Mouse (Mus musculus): ENCODE measurements at regions not wholly inside any gene's neighbourhood (a gene's known extent, or its start where the extent isn't known, plus 50 kb on each side); places are given as distances from the start of the nearest gene placed in this dataset.
A peak's percentile ranks its signal among the peaks of the same experiment; 100 is the strongest.

DNA sequence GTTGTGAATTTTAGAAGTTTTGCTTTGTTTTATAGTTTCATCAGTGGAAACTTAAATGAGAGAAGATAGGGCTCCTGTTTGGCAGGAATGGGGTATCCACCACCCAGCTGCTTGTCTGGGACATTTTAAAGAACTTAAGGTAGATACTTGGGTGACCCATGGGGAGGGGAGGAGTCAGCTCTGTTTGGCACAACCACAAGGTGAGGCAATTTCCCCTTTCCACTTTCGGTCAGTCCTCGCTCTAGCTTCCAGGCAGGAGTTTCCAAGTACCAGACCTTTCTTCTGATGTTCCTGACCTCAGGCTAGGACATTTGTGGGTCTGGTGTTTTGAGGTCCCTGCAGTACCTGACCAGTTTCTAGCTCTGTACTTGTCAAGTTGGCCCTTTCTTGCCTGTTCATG is 142.5 kb upstream of the Atp6ap2 start:
- no peaks in the 10 kb centered on the region for H3K36me3 ChIP-seq
- H3K4me2 ChIP-seq, result no peak overlapping the region
- no peak for ATAC-seq (ENCODE audit: insufficient number of reproducible peaks, insufficient read depth, low FRiP score, low TSS enrichment, low read depth)
- WGBS, result 84% methylated on average over 2 of the region's 2 CpGs
- no peaks in the 10 kb centered on the region for H3K9me3 ChIP-seq
- peaks cover 18% of the 10 kb centered on the region for H3K27me3 ChIP-seq
- no peak overlapping the region for H3K27ac ChIP-seq
- H3K4me1 ChIP-seq, result no peaks in the 10 kb centered on the region
- H3K9ac ChIP-seq, result no peak overlapping the region
- no peak overlapping the region for H3K4me3 ChIP-seq

DNA sequence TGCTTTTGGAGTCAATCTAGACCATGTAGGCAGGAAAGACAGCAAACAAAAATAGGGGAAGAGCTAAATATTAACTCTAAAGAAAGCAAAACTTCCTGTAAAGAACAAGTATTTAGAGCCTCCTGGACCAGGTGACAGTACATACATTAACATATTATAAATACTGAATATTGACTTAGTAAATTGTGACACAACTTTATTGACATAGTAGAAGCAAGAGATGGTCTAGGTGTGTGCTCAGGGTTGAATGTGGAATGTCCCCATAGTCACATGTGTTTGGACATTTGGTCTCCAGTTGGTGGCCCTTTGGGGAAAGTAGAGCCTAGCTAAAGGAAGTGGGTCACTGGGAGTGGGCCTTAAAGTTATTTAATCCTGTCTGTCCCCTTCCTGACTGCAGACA is 139.6 kb upstream of the Atp6ap2 start:
- no peak for ATAC-seq (ENCODE audit: insufficient number of reproducible peaks, insufficient read depth, low FRiP score, low TSS enrichment, low read depth)

DNA sequence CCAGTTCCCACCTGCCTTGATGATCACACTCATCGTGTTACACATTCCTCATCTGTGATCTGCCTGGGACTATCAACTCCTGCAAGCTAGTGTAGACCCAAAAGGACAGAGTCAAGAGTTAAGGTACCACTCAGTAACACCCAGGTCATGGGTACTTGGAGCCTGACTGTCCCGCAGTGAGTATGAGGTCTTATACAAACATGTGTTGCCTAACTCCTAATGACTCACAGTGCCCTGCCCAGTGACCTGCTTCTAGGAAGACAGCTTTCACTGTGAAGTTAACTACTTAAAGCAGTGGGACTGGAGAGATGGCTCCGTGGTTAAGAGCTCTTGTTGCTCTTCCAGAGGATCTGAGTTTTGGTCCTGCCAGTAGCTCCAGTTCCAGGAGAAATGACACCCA is 137.9 kb upstream of the Atp6ap2 start:
- H3K4me3 ChIP-seq, result no peak overlapping the region
- ATAC-seq (ENCODE audit: insufficient number of reproducible peaks, insufficient read depth, low FRiP score, low TSS enrichment, low read depth), result no peak
- WGBS, result 78% methylated on average over 3 of the region's 3 CpGs

More for the DNA sequence above, 139.6 kb upstream of the Atp6ap2 start:
- no peak overlapping the region for H3K27ac ChIP-seq
- no peaks in the 10 kb centered on the region for H3K4me1 ChIP-seq
- no peak overlapping the region for H3K4me3 ChIP-seq
- H3K9ac ChIP-seq, result no peak overlapping the region
- no peaks in the 10 kb centered on the region for H3K9me3 ChIP-seq
- peaks cover 5% of the 10 kb centered on the region; the same call in 1 of the 2 replicates for H3K27me3 ChIP-seq
- no peaks in the 10 kb centered on the region for H3K36me3 ChIP-seq
- H3K4me2 ChIP-seq, result no peak overlapping the region

DNA sequence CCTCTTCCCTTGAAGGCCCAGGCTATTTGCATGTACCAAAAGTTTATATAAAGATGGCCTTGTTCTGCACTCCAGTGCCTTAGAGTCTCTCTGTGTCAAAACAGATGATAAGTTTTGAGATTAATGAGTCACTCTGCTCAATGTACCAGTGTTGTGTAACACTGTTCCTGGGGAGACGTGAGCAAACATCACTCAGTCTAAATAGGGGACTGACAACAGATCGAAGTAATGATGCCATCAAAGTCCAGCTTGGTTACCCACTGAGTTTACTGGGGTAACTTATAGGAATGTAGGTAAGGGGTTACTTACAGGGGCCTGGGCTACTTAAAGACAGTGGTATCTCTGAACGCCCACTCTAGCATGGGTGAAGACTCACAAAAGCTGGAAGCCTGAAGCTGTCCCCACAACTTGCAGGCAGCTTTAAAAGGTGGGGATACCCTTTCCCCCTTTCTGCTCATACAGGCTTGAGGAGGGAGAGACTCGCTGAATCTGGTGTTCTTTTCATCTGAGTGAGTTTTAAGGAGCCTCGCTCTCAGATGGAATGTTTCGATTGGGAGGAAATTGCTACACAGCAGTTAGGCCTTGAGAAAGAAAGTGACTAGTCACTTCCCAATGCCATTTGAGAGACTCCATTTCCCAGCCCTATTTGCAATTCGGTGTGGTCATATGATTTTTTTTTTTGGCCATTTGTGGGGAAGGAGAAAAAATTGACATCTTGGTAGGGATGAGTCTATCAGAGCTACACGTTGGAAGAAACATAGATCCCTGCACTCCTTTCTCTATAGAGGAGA is 134.4 kb upstream of the Atp6ap2 start:
- Histone ChIP-seq H3K27me3 (no peaks in the 10 kb centered on the region; the same call in 1 of the 2 replicates), H3K4me3 (no peak overlapping the region), H3K27ac (no peak overlapping the region), H3K4me1 (no peaks in the 10 kb centered on the region), H3K9ac (no peak overlapping the region), H3K9me3 (no peaks in the 10 kb centered on the region; the same call in 1 of the 2 replicates), H3K4me2 (no peak overlapping the region), H3K36me3 (no peaks in the 10 kb centered on the region)
- ATAC-seq (ENCODE audit: insufficient number of reproducible peaks, insufficient read depth, low FRiP score, low TSS enrichment, low read depth), result no peak
- 84% methylated on average over 8 of the region's 8 CpGs for WGBS

More for the DNA sequence above, 137.9 kb upstream of the Atp6ap2 start:
- H3K9me3 ChIP-seq, result no peaks in the 10 kb centered on the region
- H3K4me1 ChIP-seq, result no peaks in the 10 kb centered on the region
- H3K27me3 ChIP-seq, result no peaks in the 10 kb centered on the region; the same call in 1 of the 2 replicates
- H3K4me2 ChIP-seq, result no peak overlapping the region
- no peak overlapping the region for H3K27ac ChIP-seq
- no peak overlapping the region for H3K9ac ChIP-seq
- H3K36me3 ChIP-seq, result no peaks in the 10 kb centered on the region

DNA sequence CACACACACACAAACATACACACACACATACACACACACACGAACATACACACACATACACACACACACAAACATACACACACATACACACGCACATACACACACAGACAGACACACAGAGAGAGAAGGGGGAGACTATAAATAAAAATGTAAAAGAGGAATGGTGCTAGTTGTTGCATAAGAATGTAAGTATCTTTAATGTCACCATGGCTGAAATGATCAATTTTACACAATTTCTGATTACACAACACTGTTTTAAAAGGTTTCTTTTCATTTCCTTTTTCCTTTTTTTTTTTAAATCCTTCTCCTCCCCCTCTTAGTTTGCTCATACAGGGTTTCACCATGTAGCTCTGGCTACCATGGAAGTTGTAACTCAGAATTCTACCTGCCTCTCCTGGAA is 125.9 kb upstream of the Atp6ap2 start:
- WGBS, result 79% methylated on average over 2 of the region's 2 CpGs
- no peak for ATAC-seq (ENCODE audit: insufficient number of reproducible peaks, insufficient read depth, low FRiP score, low TSS enrichment, low read depth)
- H3K4me1 ChIP-seq, result peaks cover 5% of the 10 kb centered on the region; the same call in 1 of the 2 replicates
- no peaks in the 10 kb centered on the region for H3K36me3 ChIP-seq
- H3K27ac ChIP-seq, result no peak overlapping the region
- no peak overlapping the region for H3K4me3 ChIP-seq
- peaks cover 2% of the 10 kb centered on the region; the same call in 1 of the 2 replicates for H3K27me3 ChIP-seq
- no peaks in the 10 kb centered on the region; the same call in 1 of the 2 replicates for H3K9me3 ChIP-seq
- H3K9ac ChIP-seq, result no peak overlapping the region
- H3K4me2 ChIP-seq, result no peak overlapping the region

DNA sequence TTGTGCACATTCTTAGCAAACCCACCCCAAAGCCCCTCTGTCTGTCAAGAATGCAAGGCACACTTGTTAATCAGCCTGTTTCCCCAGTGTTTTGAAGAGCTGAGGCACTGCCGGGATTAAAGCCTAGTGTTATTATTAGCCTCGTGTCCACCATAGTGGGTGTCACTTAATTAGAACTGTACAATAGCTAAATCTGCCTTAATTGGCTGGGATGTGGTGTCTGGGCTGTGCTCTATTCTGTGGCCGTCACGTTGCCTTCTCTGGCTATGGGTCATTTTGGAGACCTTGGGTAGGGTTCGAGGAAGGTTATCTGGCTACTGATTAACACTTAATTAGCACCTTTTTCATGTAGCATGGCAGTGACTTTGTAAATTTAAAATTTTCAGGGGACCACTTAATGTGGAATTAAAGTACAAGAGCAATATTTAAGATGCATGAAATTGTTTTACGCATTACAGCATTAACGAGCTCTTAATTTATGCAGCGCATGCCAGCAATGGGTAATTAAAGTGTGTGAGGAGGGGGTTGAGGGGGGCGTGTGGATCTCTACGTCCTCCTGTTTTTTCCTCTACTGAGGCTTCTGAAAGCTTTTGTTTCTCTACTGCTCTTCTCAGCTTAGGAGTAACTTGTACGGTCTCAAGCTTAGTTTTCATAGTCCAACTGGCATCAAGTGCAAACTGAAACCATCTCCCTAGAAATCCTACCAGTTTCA is 124.5 kb upstream of the Atp6ap2 start:
- no peak for ATAC-seq (ENCODE audit: insufficient number of reproducible peaks, insufficient read depth, low FRiP score, low TSS enrichment, low read depth)
- 78% methylated on average over 11 of the region's 11 CpGs for WGBS
- Histone ChIP-seq H3K27ac (no peak overlapping the region), H3K36me3 (no peaks in the 10 kb centered on the region), H3K4me2 (no peak overlapping the region), H3K4me3 (no peak overlapping the region), H3K9me3 (no peaks in the 10 kb centered on the region; the same call in 1 of the 2 replicates), H3K9ac (no peak overlapping the region), H3K4me1 (peaks cover 17% of the 10 kb centered on the region), H3K27me3 (peaks cover 6% of the 10 kb centered on the region; the same call in 1 of the 2 replicates)

DNA sequence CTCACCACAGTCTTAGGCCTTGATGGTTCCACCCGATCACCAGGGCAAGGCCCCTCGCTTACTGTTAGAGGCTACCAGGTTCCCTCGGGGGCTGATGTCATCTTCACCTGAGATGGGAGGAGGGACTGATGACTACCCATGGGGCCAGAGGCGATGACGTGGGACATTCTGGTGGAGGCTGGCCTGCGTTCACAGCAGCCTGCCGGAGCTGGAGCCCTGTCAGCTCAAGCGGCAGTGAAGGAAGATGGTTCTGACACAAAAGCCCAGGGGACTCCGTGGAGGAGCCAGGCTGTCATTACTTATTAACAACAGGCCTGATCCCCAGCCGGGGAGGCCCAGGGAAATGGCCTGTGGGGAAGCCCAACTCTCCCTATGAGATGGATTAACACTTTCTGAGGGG is 121.3 kb upstream of the Atp6ap2 start:
- peaks cover 6% of the 10 kb centered on the region; the same call in 1 of the 2 replicates for H3K27me3 ChIP-seq
- peaks cover 17% of the 10 kb centered on the region for H3K4me1 ChIP-seq
- H3K36me3 ChIP-seq, result no peaks in the 10 kb centered on the region
- no peak overlapping the region; the same call in 1 of the 2 replicates for H3K27ac ChIP-seq
- H3K4me3 ChIP-seq, result no peak overlapping the region
- no peak overlapping the region for H3K4me2 ChIP-seq
- no peak overlapping the region for H3K9ac ChIP-seq
- ATAC-seq (ENCODE audit: insufficient number of reproducible peaks, insufficient read depth, low FRiP score, low TSS enrichment, low read depth), result no peak
- H3K9me3 ChIP-seq, result no peaks in the 10 kb centered on the region
- 33% methylated on average over 10 of the region's 10 CpGs for WGBS

DNA sequence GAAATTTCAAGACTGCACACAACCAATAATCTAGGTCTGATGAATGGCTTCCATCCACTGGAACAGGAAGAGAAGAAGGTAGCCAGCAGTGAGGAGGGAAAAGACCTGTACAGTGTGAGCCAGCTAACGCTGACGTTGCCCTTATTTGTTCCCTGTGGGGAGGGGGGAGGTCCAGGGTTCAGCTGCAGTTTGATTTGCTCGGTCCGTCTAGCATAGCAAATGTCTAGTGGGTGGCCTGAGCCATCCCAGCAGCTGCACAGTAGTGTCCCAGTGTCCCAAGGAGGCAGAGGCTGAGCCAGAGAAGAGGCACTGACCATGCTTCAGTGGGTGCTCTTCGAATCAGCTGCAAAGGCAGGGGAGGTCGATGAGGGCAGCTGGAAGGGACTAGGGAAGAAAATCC is 120.7 kb upstream of the Atp6ap2 start:
- H3K4me3 ChIP-seq, result no peak overlapping the region
- 0 out of 2 replicates have a peak overlapping the region, but pooled peaks have one; percentile 5 for H3K4me2 ChIP-seq
- no peak overlapping the region for H3K9ac ChIP-seq
- 33% methylated on average over 6 of the region's 6 CpGs for WGBS
- no peaks in the 10 kb centered on the region for H3K36me3 ChIP-seq
- H3K27ac ChIP-seq, result no peak overlapping the region
- peaks cover 10% of the 10 kb centered on the region; the same call in 1 of the 2 replicates for H3K27me3 ChIP-seq
- no peaks in the 10 kb centered on the region for H3K9me3 ChIP-seq
- peaks cover 17% of the 10 kb centered on the region for H3K4me1 ChIP-seq
- no peak; the same call in 1 of the 2 replicates for ATAC-seq (ENCODE audit: insufficient number of reproducible peaks, insufficient read depth, low FRiP score, low TSS enrichment, low read depth)

DNA sequence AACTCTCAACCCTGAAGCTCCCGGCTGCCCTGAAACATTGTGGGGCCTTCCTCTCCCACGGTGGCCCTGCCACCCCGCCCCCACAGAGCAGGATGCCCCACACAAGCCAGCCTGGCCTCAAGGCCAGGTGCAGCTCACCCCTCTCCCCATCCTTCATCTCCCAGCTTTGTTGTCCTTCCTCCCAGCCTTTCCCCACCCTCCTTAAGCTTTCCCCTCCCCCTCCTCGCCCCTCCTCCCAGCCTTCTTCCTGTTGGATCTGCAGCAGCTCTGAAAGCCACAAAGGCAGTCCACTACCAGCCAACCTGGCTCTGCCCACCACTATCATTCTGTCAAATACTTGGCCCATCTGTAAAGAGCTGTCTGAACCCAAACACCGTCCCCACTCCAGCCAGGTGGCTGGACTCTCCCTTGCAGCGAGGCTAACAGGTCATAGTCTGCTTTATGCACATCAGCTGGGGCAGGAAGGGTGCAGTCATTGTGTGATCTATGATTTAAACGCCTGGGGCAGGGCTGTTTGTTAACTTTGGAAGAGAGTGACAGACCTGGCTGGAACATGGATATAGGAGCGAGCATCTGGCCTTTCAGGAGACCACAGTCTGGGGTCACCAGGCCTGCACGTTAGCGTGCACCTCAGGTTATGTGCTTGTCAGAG is 119.9 kb upstream of the Atp6ap2 start:
- Histone ChIP-seq H3K36me3 (no peaks in the 10 kb centered on the region), H3K27me3 (peaks cover 13% of the 10 kb centered on the region; the same call in 1 of the 2 replicates), H3K27ac (no peak overlapping the region), H3K9me3 (no peaks in the 10 kb centered on the region), H3K4me3 (no peak overlapping the region), H3K9ac (no peak overlapping the region), H3K4me1 (peaks cover 17% of the 10 kb centered on the region), H3K4me2 (no peak overlapping the region)
- 41% methylated on average over 10 of the region's 10 CpGs for WGBS
- no peak for ATAC-seq (ENCODE audit: insufficient number of reproducible peaks, insufficient read depth, low FRiP score, low TSS enrichment, low read depth)

DNA sequence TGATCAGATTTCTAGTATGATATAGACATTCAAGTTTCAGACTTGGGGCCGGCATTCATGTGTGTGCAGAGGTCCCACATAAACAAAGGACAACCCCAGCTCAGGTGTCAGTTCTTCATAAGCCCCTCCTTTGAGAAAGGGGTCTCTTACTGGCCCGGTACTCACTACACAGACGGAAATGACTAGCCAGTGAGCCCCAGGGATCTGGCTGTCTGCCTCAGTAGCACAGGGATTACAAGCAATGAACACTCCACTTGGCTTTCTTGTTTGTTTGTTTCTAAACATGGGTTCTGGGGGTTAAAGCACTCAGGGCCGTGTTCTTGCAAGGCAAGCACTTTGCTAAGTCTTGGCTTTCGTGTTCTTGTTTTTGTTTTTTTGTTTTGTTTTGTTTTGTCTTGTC is 115.3 kb upstream of the Atp6ap2 start:
- Histone ChIP-seq H3K27me3 (peaks cover 36% of the 10 kb centered on the region), H3K4me2 (no peak overlapping the region), H3K4me1 (peaks cover 6% of the 10 kb centered on the region), H3K4me3 (no peak overlapping the region), H3K36me3 (no peaks in the 10 kb centered on the region), H3K9me3 (no peaks in the 10 kb centered on the region), H3K27ac (no peak overlapping the region), H3K9ac (no peak overlapping the region)
- no peak for ATAC-seq (ENCODE audit: insufficient number of reproducible peaks, insufficient read depth, low FRiP score, low TSS enrichment, low read depth)
- WGBS, result 62% methylated on average over 5 of the region's 5 CpGs

DNA sequence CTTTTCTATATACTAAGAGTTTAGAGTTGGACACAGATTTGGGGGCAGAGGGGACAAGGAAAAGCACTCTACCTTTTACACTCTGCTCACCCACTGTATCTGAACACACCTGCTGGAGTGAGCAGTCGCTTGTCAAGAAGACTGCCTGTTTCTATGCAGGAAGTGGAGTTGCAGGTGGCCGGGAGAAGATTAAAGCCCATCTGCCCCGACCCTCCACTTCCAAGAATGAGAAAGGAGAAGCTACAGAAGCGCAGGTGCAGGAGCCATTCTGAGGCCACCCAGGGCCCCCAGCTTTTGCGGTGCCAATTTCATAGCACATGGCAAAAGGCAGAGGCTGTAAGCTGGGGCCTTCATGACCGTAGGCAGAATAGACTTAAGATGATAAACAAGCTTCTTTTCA is 108.4 kb upstream of the Atp6ap2 start:
- H3K4me1 ChIP-seq, result no peaks in the 10 kb centered on the region
- no peaks in the 10 kb centered on the region for H3K36me3 ChIP-seq
- H3K4me2 ChIP-seq, result no peak overlapping the region
- no peaks in the 10 kb centered on the region for H3K9me3 ChIP-seq
- no peak for ATAC-seq (ENCODE audit: insufficient number of reproducible peaks, insufficient read depth, low FRiP score, low TSS enrichment, low read depth)
- no peak overlapping the region for H3K9ac ChIP-seq
- peaks cover 24% of the 10 kb centered on the region for H3K27me3 ChIP-seq
- H3K4me3 ChIP-seq, result no peak overlapping the region
- no peak overlapping the region for H3K27ac ChIP-seq
- 71% methylated on average over 6 of the region's 6 CpGs for WGBS

Data from embryonic facial prominence, embryonic 13.5 days (tissue).